Mouse (Mus musculus): ENCODE measurements at regions not wholly inside any gene's neighbourhood (a gene's known extent, or its start where the extent isn't known, plus 50 kb on each side); places are given as distances from the start of the nearest gene placed in this dataset.

GRCm38 (mm10) chr4:32149171-32149570 lies 89.4 kb upstream of the Bach2 start:
- in situ Hi-C loops (cut with MboI, MseI), result loop anchor here (5.0 to 10.0 kb wide), 2 partner anchors 278 to 416 kb away; no protein-coding TSS in a partner anchor

- in situ Hi-C loops (cut with MboI, MseI), result loop anchor here (5.0 kb wide), 2 partner anchors 61 to 101 kb away; no protein-coding TSS in a partner anchor
Observed at GRCm38 (mm10) chr4:32153356-32153755, 85.2 kb upstream of the Bach2 start.

GRCm38 (mm10) chr4:32156965-32157364 lies 81.6 kb upstream of the Bach2 start:
- in situ Hi-C loops (cut with MboI, MseI), result loop anchor here (5.0 kb wide), 1 partner anchor 75 kb away; no protein-coding TSS in a partner anchor

- in situ Hi-C loops (cut with MboI, MseI), result loop anchor here (5.0 kb wide), 1 partner anchor 74 kb away; no protein-coding TSS in a partner anchor
Observed at GRCm38 (mm10) chr4:32158451-32158850, 80.2 kb upstream of the Bach2 start.

GRCm38 (mm10) chr4:32158886-32159285 lies 79.7 kb upstream of the Bach2 start:
- in situ Hi-C loops (cut with MboI, MseI), result loop anchor here (5.0 kb wide), 1 partner anchor 73 kb away; no protein-coding TSS in a partner anchor

GRCm38 (mm10) chr4:32160815-32161214 lies 77.8 kb upstream of the Bach2 start:
- in situ Hi-C loops (cut with MboI, MseI), result no loop called here

GRCm38 (mm10) chr4:32161871-32162656 lies 76.5 kb upstream of the Bach2 start:
- in situ Hi-C loops (cut with MboI, MseI), result no loop called here

- in situ Hi-C loops (cut with MboI, MseI), result no loop called here
Observed at GRCm38 (mm10) chr4:32162694-32163240, 75.8 kb upstream of the Bach2 start.

- in situ Hi-C loops (cut with MboI, MseI), result no loop called here
Observed at GRCm38 (mm10) chr4:32164081-32164641, 74.4 kb upstream of the Bach2 start.

- in situ Hi-C loops (cut with MboI, MseI), result no loop called here
Observed at GRCm38 (mm10) chr4:32164736-32165241, 73.8 kb upstream of the Bach2 start.

- in situ Hi-C loops (cut with MboI, MseI), result no loop called here
Observed at GRCm38 (mm10) chr4:32165918-32166528, 72.6 kb upstream of the Bach2 start.

GRCm38 (mm10) chr4:32167151-32167550 lies 71.5 kb upstream of the Bach2 start:
- in situ Hi-C loops (cut with MboI, MseI), result no loop called here

GRCm38 (mm10) chr4:32170106-32170459 lies 68.5 kb upstream of the Bach2 start:
- in situ Hi-C loops (cut with MboI, MseI), result no loop called here

GRCm38 (mm10) chr4:32170460-32171192 lies 68.0 kb upstream of the Bach2 start:
- in situ Hi-C loops (cut with MboI, MseI), result no loop called here

- in situ Hi-C loops (cut with MboI, MseI), result no loop called here
Observed at GRCm38 (mm10) chr4:32171291-32171690, 67.3 kb upstream of the Bach2 start.

- in situ Hi-C loops (cut with MboI, MseI), result no loop called here
Observed at GRCm38 (mm10) chr4:32172992-32173391, 65.6 kb upstream of the Bach2 start.

GRCm38 (mm10) chr4:32174771-32175170 lies 63.8 kb upstream of the Bach2 start:
- in situ Hi-C loops (cut with MboI, MseI), result no loop called here

GRCm38 (mm10) chr4:32175231-32175630 lies 63.4 kb upstream of the Bach2 start:
- in situ Hi-C loops (cut with MboI, MseI), result no loop called here

- in situ Hi-C loops (cut with MboI, MseI), result no loop called here
Observed at GRCm38 (mm10) chr4:32175853-32176448, 62.7 kb upstream of the Bach2 start.

- in situ Hi-C loops (cut with MboI, MseI), result no loop called here
Observed at GRCm38 (mm10) chr4:32176449-32177135, 62.0 kb upstream of the Bach2 start.
